Mouse (Mus musculus) CD4-positive helper T cell, adult 2 months (primary cell): ENCODE results near the gene Isca1.
A peak's percentile ranks its signal among the peaks of the same experiment; 100 is the strongest.

Experiments
- DNase-seq: peaks from one replicate; pipeline ENCODE4 v3.0.0-alpha.2; 2012; ENCODE audit warnings: low read depth, missing footprints, low spot score

Gene Isca1

DNA sequence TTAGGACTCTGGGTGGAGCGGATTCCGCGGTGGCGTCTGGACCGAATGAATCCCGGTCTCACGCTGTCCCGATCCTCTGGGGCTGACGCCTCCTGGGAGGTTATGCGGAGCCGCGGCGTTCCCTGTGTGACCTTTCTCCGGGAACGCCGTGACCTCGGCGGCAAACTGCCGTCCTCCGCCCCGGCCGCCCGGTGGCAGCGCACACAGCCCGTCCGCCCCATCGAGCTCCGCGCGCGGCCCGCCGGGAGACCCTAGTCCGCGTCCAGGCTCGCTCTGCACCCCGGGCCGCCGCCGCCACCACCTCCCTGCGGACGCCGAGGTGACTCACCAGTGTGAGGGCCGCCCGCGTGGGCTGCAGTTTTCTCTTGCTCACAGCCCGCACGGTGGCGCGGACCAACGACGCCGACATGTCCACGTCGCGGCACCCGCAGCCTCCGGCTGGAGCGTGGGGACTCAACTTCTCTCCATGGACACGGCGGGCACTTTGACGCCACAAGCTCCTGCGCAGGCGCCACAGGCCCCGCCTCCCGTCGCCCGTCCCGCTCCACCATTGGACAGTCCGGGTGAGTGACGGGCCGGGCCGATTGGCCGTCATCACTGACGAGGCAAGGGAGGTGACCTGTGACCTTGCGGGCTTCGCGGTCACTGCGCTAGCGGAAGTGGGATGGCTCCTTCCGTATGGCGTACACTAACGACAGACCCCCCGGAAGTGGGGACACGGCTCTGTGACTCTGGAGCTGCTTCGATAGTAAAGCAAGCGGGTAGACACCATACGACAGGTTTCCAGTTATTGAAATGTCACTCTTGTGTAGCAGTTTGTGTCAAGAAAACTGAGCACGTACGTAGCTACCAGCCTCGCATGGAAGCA is at the start of gene Isca1:
TSS of gene Isca1 (minus strand) at position 515 of the 868 bp plus-strand sequence.
- peak; percentile 99 for DNase-seq

DNA sequence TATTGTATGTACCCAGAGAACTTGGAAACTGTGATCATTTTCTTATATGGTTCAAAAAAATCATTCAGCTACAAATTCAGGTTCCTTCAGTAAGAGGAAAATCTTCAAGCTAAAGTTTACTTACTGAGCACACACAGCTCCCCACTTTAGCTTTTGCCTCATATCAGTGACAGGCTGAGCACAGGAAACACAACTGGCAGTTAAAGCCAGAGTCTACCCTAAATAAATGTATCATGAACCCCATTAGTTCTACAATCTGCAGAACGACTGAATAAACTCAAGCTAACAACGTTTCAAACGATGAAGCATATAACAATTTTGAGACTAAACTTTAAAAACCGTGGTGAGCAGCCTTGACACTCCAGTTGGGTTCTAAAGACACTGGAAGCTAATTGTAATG is 47.7 kb upstream of the Isca1 start:
- no peak for DNase-seq

DNA sequence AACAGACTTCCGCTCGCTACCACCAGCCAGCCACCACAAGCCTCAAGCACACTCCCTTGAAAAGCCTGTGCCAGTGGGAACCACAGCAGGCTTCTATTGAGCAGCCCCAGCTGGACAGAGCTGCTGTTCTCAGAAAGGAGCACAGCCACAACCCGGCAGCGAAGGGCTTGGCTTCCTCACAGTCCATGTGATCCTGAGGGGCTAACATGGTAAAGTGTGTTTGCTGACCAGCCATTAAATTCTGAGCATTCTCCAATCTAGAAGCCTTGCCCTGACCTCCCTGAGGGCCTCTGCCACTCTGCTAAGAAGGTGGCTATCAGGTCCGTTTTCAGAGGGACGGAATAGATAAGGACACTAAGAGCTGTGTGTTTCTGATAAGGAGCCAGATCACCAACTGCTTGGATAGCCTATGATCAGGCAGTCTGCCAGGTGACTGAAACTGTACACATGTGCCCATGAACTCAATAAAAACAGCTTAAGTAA is 44.5 kb upstream of the Isca1 start:
- DNase-seq = no peak

DNA sequence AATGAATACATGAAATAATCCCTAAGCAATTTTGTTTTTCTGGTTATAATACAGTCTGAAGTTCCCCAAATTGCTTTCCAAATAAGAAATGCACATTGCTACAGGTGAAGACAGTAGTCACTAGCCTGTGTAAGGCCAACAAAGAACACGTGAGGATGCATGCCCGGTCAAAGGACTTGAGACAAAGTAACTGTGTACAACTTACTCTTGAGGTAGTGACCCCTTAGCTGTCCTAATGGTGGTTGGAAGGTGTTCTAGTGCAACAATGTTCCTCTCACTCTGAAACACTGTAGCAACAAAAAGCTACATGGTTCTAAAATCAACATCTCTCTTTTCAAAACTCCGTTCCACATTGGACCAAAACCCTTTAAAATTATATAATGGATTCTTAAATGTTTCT is 42.0 kb upstream of the Isca1 start:
- DNase-seq = no peak

DNA sequence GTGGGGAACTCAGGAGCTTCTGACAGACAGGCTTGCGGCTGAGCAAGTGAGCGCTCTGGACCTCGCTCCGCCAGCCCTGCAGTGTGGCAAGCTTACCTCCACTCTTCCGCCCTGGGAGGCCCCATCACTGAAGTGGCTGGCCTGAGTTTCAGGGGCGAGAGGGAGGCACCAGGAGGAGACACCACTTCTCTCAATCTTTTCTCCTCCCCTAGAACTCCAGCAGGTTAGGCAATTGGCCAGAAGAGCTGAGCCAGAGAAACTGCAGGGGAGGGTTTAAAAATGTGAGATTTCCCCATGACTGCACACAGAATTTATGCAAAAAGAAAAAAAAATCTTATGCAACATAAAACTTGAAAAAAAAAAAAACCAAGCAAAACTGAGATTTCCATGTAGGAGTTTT is 31.4 kb upstream of the Isca1 start:
- no peak for DNase-seq

DNA sequence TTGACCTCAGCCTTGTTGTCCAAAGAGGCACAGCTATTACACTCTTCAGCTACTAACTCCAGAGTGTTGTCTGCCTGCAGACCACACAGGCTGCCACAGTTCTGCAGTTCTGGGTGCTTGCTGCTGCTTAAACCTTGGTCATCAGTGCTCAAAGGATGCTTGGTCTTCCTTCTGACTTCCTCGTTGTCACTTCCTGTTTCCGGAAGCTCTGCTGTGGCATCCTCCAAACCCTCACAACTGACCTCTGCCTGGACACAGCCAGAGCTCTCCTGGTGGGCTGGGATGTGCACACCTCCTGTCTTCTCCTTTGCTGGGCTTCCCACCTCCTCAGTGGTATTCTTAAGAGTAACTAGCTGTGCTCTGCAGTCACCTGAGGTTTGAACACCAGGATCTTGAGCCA is 30.5 kb upstream of the Isca1 start:
- DNase-seq = no peak

DNA sequence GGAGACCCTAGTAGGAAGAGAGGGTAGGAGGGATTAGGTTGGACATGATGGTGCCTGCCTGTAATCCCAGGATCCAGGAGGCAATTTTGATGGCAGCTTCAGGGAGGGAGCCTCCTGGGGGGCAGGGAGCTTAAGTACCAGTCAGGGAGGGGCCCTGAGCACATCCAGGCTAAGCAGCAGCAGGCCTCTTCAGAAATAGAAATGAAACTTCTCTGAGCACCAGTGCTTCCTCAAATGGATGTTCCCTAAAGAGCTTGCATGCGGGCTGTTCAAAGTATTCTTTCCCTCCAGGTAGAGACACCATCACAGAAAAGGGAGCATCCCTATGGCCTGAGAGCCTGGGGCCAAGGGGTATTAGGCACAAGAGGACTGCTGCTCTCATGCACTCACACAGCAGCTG is 28.7 kb upstream of the Isca1 start:
- DNase-seq = no peak

DNA sequence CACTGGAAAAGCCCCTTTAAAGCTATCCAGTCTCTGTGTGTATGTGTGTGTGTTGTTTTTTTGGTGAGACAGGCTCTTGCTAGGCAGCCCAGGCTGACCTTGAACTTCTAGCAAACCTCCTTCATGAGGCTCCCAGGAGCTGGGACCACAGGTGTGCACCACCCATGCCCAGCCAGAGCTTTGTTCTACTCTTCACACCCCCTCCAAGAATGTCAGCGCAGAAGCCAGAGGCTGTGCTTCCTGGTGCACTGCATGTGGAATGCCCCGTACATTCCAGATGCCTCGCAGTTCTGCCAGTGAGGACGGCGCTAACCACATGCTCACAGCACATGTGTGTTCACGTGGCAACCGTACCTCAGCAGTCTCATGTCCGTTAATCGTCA is 26.8 kb upstream of the Isca1 start:
- DNase-seq = no peak

DNA sequence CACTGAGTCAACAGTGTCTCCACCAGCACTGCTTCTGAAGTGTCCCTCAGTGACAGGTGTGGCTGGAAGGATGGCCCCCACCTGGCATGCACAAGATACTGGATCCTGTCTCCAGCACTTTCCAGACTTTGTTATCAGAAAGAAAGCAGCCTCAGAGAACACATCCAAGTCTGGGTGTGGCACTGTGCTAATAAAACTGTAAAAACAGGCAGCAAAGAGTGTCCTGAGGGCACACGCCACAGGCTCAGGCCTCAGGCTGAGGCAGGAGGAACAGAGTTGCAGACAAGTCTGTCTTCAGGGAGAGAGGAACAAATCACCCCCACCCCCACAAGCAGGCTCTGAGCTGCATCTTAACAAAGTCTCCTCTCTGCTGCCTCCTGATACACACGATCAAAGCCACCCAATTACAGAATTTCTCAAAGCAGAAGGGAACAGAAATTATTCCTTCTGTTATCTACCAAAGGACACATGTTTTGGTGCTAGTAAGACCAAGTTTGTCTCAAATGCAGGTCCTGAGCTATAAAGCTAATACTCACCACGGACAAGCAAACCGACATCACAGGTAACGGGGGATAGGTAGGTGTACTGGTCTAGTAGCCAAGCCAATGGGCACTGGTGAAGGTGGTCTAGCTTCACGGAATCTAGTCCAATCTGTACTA is 26.3 kb upstream of the Isca1 start:
- DNase-seq = no peak

DNA sequence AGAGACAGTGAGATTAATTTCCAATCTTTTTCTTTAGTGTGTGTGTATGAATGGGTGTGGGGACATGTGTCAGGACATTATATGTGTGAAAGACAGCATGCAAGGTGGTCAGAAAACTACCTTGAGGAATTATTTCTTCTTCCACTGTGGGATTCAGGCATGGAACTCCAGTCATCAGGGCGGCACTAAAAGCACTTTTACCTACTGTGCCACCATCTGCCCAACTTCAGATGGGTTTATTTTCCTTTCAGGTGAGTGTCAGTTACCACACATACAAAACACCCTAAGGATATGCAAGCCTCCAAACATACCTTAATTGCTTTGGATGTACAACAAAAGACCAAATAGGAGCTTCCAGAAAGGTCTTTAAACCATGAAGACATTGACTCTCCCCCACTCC is 25.2 kb upstream of the Isca1 start:
- DNase-seq = no peak

DNA sequence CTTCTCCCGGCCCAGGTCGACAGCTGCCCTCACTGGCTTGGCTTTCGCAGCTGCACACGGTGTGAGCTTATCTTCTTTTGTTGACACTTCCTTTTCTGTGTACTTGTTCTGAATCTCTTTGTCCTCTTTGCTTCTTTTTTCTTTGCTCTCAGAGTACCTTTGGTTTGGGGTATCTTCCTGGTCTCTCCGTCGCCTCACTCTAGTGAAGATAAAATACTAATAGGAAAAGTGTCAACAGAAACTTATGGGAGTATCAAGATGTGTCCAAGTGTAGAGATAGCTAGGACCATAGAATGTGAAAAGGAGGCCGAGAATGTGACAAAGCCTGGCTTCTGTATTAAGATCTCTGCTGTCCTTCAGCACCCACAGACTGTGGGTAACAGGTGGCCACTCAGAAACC is 12.5 kb upstream of the Isca1 start, which contains the start of gene Gm49354:
TSS of gene Gm49354 (minus strand) at position 101 of the 400 bp plus-strand sequence.
- DNase-seq = no peak

DNA sequence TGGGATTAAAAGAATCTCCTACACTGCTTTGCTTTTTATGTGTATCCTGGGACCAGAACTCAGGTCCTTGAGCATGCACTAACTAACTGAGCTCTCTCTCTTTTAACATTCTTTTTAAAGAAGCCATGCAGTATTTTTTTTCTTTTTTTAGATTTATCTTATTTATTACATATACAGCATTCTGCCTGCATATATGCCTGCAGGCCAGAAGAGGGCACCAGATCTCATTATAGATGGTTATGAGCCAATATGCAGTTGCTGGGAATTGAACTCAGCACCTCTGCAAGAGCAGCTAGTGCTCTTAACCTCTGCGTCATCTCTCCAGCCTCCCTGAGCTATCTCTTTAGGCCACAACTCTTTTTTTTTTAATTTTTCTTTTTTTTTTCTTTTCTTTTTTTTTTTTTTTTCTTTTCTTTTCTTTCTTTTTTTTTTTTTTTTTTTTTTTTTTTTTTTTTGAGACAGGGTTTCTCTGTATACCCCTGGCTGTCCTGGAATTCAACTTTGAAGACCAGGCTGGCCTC is 10.2 kb upstream of the Isca1 start:
- DNase-seq = peak; percentile 35

DNA sequence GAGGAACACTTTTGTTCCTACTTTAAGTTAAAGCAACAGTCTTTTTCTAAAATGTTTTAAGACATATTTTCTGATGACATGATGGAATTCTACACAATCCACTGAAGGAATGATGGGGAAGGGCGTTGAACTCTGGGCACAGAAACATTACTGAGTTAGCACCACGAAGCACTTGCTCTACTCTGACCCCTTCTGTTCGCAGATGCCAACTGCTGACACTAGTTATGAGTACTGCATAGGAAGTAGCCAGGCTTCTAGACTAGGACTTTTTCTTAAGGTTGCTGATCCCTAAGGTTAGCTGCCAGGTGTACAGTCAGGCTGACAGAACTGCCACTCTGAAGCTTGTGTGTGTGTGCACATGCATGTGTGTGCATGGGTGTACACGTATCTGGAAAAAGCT is 9.6 kb upstream of the Isca1 start:
- DNase-seq = peak; percentile 41

DNA sequence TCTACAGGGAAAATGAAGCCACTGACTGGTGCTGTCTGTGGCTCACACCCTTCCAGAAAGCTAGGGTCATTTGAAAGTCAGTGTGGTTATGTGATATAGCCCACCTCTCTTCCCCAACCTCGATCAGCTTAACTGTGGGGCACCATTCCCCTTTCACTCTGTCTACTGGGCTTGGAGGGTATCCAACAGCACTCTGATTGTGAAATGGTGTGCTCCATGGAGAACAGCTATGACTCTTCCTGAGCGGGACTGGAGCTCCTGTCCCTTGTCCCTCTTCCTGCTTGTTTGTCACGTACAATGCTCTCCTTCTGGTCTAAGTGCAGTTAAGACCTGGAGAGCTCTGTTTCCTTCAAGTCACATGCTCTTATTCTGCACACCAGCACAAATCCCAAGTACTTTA is 5.6 kb upstream of the Isca1 start:
- no peak for DNase-seq

DNA sequence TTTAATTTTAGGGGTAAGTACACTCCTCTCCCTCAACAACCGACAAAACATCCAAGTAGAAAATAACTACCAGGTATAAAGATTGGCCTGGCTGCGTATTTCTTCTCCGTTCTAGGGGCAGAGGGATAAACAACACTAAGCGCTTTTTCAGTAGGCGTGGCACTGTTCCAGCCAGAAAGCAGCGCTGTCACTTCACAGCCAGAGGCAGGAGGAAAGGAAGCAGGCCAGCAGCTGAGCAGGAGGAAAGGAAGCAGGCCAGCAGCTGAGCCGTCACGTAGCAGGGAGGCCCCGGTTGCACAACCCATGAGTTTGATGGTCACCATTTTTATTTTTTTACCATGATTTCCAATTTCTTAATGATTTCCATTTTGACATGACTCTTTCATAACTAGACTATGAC is 1.6 kb upstream of the Isca1 start:
- peak; percentile 60 for DNase-seq

DNA sequence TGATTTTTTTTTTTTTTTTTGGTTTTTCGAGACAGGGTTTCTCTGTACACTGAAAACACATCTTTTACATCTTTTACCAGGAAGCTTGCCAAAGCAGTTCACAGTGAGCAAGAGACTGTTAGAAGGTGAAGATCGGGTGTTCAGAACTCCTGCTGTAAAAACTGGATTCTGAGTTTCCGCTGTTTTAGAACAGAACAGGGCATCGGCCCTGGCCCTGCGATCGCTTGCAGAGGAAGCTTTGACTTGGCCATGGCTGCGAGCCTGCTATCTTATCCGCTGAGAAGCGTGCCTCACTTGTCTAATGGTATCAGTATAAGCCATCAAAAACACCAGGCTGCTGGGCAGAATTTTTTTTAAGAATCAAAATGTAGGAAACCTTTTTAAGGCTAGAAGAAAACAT is 1.2 kb upstream of the Isca1 start:
- DNase-seq = peak; percentile 49

DNA sequence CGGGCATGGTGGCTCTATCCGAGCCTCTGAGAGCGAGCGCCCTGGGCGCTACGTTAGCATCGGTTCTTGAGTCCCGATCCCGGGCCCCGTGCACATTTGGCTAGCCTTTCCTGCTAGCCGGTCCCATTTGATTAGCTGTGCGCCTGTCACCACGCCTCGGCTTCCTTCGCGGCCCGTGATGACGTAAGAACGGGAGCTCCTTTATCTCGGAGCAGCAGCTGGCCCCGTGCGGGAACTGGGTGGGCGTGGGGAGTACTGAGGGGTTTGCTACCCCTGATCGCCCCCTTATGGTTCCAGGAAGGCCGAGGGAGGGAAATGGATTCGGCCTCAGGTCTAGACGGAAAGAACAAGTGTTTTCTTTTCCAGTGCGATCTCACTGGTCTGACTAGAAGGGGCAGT is 553 bp upstream of the Isca1 start:
- peak; percentile 91 for DNase-seq

DNA sequence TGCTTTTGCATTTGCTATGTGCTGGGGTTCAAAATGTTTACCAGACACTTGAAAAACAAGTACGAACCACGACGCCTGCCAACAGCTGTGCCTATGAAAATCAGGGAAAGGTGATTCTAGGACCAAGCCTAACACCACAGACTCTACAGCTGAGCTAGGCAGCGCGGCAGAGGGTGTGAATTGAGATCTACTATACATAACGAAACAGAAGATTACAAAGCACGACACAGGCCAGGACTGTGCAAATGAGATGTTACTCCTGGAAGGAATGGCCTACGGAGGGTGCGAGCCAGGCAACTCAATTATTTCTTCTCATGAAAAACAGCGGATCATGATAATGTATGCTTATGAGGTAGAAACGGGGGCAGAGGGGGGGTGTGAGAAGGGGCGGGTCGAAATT is 1.1 kb downstream of the Isca1 start:
- no peak for DNase-seq

DNA sequence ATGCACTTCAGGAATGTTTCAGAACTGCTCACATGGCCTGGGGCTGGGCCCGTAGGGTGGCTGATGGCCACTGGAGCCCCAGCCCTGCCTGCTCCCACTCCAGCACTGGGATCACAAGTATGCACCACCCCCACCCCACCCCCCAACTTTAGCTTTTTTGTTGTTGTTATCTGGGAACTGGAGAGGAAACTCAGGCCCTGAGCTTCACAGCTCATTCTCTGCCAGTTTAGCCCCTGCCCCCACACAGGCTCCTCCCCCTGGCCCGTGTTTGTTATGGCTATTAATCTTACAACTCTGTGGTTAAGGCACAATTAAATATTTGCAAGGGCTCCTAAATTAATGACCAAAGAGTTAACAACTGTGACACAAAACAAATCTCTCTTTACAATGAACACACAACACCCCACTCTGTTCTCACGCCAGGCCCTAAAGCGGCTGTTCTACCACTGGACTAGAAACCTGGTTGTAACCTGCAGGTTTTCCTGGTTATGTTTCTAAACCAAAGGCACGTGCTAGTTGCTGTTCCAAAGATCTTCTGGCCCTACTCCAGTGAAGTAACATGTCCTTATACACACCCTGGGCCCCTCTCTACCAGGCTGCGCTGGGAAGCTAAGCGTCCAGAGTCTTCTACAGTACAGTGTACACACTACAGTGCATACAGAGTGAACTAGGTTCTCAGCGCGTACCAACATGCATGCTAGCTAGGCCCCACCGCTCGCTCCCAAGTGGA is 2.7 kb downstream of the Isca1 start:
- no peak for DNase-seq

DNA sequence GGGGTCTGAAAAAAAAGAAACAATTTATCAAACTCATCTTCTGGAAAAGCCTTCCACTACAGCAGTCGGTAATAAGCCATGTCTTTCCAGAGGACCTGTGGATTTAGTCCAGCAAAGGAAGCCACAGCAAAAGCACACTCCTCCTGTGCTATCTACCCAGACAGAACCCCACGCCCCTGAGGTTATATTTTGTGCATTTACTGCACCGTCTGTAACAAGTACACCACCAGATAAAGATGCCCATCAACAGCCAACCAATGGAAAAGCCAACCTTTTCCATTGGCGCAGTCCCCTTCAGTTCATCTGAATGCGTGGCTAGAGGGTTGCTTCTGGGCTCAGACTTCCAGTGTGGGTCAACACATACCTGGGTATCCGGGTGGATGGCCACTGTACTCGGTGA is 6.8 kb downstream of the Isca1 start:
- DNase-seq = no peak

DNA sequence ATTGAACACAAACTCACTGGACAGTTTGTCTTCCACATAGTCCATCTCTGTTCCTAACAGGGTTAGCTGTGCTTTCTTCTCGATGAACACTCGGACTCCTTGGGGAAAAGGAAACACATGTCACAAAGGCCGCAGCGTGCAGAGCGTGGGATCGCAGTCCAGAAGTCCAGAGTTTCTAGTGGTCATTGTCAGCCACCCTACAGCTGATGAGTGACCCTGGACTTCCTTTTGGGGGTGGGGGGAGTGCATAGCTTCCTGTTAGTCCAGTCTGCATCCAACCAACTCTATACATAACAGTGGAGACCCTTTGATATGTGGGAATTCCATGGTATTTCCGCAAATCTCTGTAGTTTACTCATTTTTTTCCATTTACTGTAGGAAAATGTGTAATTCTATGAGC is 12.7 kb downstream of the Isca1 start:
- no peak for DNase-seq

DNA sequence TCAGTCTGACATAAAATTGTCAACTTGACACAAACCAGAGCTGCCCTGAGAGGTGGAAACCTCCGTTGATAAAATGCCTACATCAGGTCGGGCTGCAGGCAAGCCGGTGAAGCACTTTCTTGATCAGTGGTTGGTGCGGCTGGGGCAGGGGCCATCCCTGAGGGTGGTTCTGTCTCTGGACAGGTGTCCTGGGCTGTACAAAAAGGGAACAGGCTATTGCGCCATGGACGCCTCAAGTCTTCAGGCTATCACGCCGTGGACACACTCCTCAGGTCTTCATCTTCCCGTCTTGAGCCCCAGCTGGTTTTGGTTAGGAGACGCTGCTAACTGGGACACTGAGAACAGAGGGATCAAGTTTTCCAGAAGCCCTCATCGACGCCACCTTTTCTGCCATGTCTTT is 19.3 kb downstream of the Isca1 start:
- no peak for DNase-seq
